Mouse (Mus musculus) G1E (cell line): ENCODE data around the gene Smarce1.

Experiments
- CTCF ChIP-seq: IDR thresholded peaks from 2 replicates; pipeline ENCODE4 v1.5.1; 2012; ENCODE audit warnings: low read depth, low read length, inconsistent platforms, mixed read lengths
- GATA1 ChIP-seq: IDR thresholded peaks from 2 replicates; pipeline ENCODE4 v1.6.1; 2012; ENCODE audit warnings: borderline replicate concordance, low read length, inconsistent platforms, mixed read lengths
- POLR2AphosphoS5 ChIP-seq: IDR thresholded peaks from 2 replicates; pipeline ENCODE4 v1.6.1; 2012; ENCODE audit warnings: low read depth, low read length, inconsistent platforms; ENCODE audit not compliant: insufficient replicate concordance

GRCm38 (mm10) chr11:99162972-99163686 is 67.7 kb downstream of the Smarce1 start:
- TF ChIP-seq CTCF (no peak), POLR2AphosphoS5 (no peak), GATA1 (no peak)
